Mouse (Mus musculus) hindbrain, embryonic 11.5 days (tissue): Measurements from ENCODE around the gene 4933400A11Rik. TPM values are rescaled to one million over a fixed set of nuclear protein-coding genes. Genes with fewer than 3 reads are reported as not detected.

Source experiments
- polyA plus RNA-seq: library from polyadenylated mRNA; unstranded; fragments of >200 nt; fragmentation: Nextera tagmentation; extraction: Ambion mirVana; gene quantifications from 2 replicates; pipeline ENCODE4 v1.2.1, GENCODE M21; 2014

4933400A11Rik gene
- polyA plus RNA-seq, 1 experiment from 2014 or later, result 0.28 TPM

Other genes starting within 250 kb of the 4933400A11Rik start
- gene Mid1, start 94.4 kb downstream of the 4933400A11Rik start, polyA plus RNA-seq, result 15.0 and 24.6 TPM in 2 replicates
- gene Gm21887, start 230.0 kb upstream of the 4933400A11Rik start, polyA plus RNA-seq, result 174 and 175 TPM in 2 replicates